Mouse (Mus musculus) liver, embryonic 14.5 days (tissue): ENCODE measurements around the gene Mcemp1. TPM values are rescaled to one million over a fixed set of nuclear protein-coding genes. Genes with fewer than 3 reads are reported as not detected.

Experiments
- ATAC-seq: fragments of 200-750 bp; cut with Nextera tagmentation; 2 replicates; pipeline ENCODE4 v1.8.0; 2017; ENCODE audit warnings: moderate number of reproducible peaks, mild to moderate bottlenecking, moderate library complexity; ENCODE audit not compliant: insufficient read depth
- DNase-seq, 3 experiments: peaks; one replicate each; pipeline ENCODE4 v3.0.0-alpha.2; 2012 to 2013; ENCODE audit warnings: low read depth in 3 of 3, low spot score in 3 of 3
- H3K27ac ChIP-seq: fragments of 300-500 bp; sonication (generic); 2 replicates; pipeline ENCODE4 v1.5.1; 2014; ENCODE audit warnings: moderate library complexity, mild to moderate bottlenecking, control low read depth, inconsistent platforms
- H3K27me3 ChIP-seq: fragments of 300-500 bp; sonication (generic); 2 replicates; pipeline ENCODE4 v1.6.1; 2014; ENCODE audit warnings: mild to moderate bottlenecking, low read length, moderate library complexity; ENCODE audit not compliant: control insufficient read depth, insufficient read depth
- H3K36me3 ChIP-seq: fragments of 300-500 bp; sonication (generic); replicated peaks from 2 replicates; pipeline ENCODE4 v1.6.1; 2014; ENCODE audit warnings: low read depth; ENCODE audit not compliant: control insufficient read depth, insufficient read depth
- H3K4me1 ChIP-seq, 2 experiments: fragments of 200-500 bp in 1 of 2; fragments of 300-500 bp in 1 of 2; sonication (generic) in 1 of 2; replicated peaks; 2 replicates each; pipeline ENCODE4 v1.6.1; 2012 to 2014; ENCODE audit warnings: antibody characterized with exemption in 1 of 2, inconsistent platforms in 1 of 2, low read length in 1 of 2; ENCODE audit not compliant: control insufficient read depth in 2 of 2, insufficient read depth in 2 of 2
- H3K4me2 ChIP-seq: fragments of 300-500 bp; sonication (generic); 2 replicates; pipeline ENCODE4 v1.6.1; 2014; ENCODE audit warnings: low read depth, mild to moderate bottlenecking, control low read depth, moderate library complexity
- H3K4me3 ChIP-seq, 2 experiments: fragments of 200-500 bp in 1 of 2; fragments of 300-500 bp in 1 of 2; sonication (generic) in 1 of 2; 2 replicates each; pipeline ENCODE4 v1.5.1; 2012 to 2014; ENCODE audit warnings: low read depth in 2 of 2, low read length in 2 of 2, mild to moderate bottlenecking in 2 of 2, control low read depth in 1 of 2, inconsistent platforms in 1 of 2, moderate library complexity in 1 of 2; ENCODE audit not compliant: insufficient read depth in 1 of 2
- H3K9ac ChIP-seq: fragments of 300-500 bp; sonication (generic); replicated peaks from 2 replicates; pipeline ENCODE4 v1.6.1; 2014; ENCODE audit warnings: mild to moderate bottlenecking, control low read depth, moderate library complexity
- H3K9me3 ChIP-seq: fragments of 300-500 bp; sonication (generic); 2 replicates; pipeline ENCODE4 v1.6.1; 2016; ENCODE audit warnings: low read length, mixed read lengths; ENCODE audit not compliant: control insufficient read depth
- CTCF ChIP-seq: IDR thresholded peaks from 2 replicates; pipeline ENCODE4 v1.5.1; 2016; ENCODE audit warnings: antibody characterized with exemption, low read depth, control low read depth
- EP300 ChIP-seq: IDR thresholded peaks from 2 replicates; pipeline ENCODE4 v1.6.1; 2016; ENCODE audit warnings: antibody characterized with exemption, low read depth
- WGBS: fragments of 180-500 bp; shearing (Covaris S2); extraction: QIAGEN DNeasy Blood & Tissue Kit; methylation state at CpG from one replicate; pipeline ENCODE4 v1.1.7; 2014; ENCODE audit not compliant: insufficient replicate concordance; 5-methylcytosine and 5-hydroxymethylcytosine counted together
- polyA plus RNA-seq, 2 experiments: library from polyadenylated mRNA; depleted of rRNA in 1 of 2; stranded (reverse) in 1 of 2; unstranded in 1 of 2; fragments of >200 nt; fragmentation: Nextera tagmentation in 1 of 2; extraction: Ambion mirVana in 1 of 2; gene quantifications; 2 replicates each; pipeline versions ENCODE4 v1.2.1 to v1.2.3; 2012 to 2014

Mcemp1 gene
- polyA plus RNA-seq, 2 experiments = 1.9 to 3.7 TPM

DNA sequence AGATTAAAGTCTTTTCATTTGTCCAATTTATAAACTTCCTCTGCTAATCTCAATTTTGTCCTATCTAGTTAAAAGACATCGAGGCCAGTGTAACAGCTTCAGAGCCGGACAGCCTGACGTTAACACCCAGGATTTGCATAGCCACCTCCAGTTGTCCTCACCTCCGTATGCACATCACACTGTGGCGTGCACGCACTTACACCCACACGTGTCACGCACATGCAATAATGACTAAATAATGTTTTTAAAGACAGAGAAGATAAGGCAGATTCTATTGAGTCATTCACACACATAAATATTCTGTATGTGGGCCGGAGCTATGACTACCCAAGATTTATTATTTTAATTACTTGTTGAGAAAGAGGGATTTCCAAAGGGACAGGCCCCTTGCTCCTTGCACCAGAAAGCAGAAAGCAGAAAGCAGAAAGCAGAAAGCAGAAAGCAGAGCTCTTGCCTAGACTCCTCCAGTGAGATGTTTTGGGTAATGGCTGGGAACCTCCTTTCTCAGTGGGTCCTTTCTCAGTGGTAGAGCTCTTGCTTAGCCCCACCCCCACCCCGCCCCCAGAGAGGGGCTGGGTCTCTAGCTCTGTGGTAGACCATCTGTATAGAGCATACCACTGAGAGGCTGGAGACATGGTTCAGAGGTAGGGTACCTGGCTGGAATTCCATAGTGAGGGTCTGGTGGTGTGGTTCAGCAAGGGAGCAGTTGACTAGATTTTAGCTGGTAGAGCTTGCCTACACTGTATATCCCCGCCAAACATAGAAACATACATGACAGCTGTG, 10.6 kb upstream of the Mcemp1 start:
- Histone ChIP-seq H3K9ac (no peak overlapping the region), H3K27me3 (no peaks in the 10 kb centered on the region), H3K4me2 (no peak overlapping the region), H3K9me3 (no peaks in the 10 kb centered on the region), H3K4me1 (peaks cover 0 to 2% of the 10 kb centered on the region in 2 experiments; a peak in 1 of 4 replicates), H3K36me3 (no peaks in the 10 kb centered on the region), H3K27ac (no peak overlapping the region), H3K4me3 (no peak overlapping the region)
- DNase-seq = no peak
- ATAC-seq = no peak
- no peak for TF ChIP-seq CTCF
- no peak for TF ChIP-seq EP300
- WGBS = 63% methylated on average over 11 of the region's 11 CpGs

DNA sequence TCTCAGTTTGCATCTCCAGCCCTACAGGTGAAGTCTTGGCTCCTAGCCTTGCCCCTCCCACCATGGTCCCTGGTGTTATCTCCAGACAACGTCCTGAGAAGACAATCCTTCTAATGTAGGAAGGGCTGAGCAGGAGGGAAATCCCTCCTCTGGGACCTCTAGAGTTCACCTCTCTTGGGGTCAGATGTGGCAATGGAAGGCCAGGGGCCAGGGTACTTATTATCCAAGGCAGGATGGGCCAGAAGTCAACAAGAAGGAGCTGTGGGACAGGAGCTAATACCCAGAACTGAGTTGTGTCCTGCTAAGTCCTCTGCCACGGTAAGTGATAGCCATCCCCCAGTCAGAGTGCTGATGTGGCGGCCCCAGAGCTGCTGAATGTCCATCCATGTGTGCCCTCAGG, 10.0 kb upstream of the Mcemp1 start, which contains the start of gene Retn:
TSS of gene Retn (plus strand) at position 245 of the 400 bp plus-strand sequence.
- peaks cover 0 to 2% of the 10 kb centered on the region in 2 experiments; a peak in 1 of 4 replicates for H3K4me1 ChIP-seq
- WGBS = 50% methylated on average over 3 of the region's 3 CpGs
- no peak for ATAC-seq
- no peak within 1 kb of the TSS for H3K4me3 ChIP-seq
- H3K9ac ChIP-seq = no peak within 1 kb of the TSS
- no peak within 1 kb of the TSS for H3K4me2 ChIP-seq
- no peak for DNase-seq
- TF ChIP-seq EP300 (no peak), CTCF (no peak)
- H3K27me3 ChIP-seq = no peaks in the 10 kb centered on the region
- H3K36me3 ChIP-seq = no peaks in the 10 kb centered on the region
- no peaks in the 10 kb centered on the region for H3K9me3 ChIP-seq
- no peak within 1 kb of the TSS for H3K27ac ChIP-seq

DNA sequence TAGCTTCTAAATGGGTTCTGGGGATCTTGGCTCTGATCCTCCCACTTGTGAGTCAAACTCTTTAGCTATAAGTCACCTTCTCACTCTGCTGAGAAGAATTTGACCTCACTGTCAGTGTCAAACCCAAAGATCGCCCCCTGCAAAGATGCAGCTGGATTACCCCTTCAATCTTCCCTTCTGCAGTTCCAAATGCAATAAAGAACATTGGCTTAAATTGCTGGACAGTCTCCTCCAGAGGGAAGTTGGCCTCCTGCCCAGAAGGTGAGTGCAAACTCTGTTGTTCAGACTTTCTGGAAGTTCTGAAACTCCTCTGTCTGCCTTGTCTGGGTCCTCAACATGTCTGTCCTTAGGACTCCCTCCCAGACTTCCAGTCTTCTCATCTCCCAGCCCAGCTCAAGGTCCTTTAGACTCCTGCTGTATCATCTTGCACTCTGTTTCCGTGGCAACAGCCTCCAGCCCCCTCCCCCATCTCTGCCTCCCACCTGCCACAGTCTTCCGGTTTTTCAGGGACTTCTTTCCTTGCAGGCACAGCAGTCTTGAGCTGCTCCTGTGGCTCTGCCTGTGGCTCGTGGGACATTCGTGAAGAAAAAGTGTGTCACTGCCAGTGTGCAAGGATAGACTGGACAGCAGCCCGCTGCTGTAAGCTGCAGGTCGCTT, 8.7 kb upstream of the Mcemp1 start:
- 19% methylated on average over 7 of the region's 7 CpGs for WGBS
- TF ChIP-seq CTCF = no peak
- no peak for TF ChIP-seq EP300
- DNase-seq = no peak

DNA sequence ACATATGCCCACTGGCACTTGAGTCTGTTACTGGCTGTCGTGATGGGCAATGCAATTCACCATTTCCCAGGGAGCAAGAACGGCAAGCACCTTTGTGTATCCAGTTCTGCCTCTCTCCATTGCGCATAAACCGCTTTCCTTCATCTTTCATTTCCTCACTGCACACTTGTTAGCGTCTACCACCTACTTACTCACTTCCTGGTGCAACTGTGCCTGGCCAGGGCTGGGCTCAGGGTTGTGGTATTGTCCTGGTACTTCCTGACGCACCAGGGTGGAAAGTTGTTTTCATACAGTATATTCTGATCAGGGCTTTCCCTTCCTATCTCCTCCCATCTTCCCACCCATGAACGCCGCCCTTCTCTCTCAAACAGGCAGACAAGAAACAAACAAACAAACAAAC, 4.7 kb upstream of the Mcemp1 start:
- no peak overlapping the region for H3K4me2 ChIP-seq
- H3K27ac ChIP-seq = no peak overlapping the region
- TF ChIP-seq CTCF = no peak
- no peak for TF ChIP-seq EP300
- no peak overlapping the region for H3K4me3 ChIP-seq
- 29% methylated on average over 8 of the region's 8 CpGs for WGBS
- no peak for DNase-seq
- no peaks in the 10 kb centered on the region for H3K36me3 ChIP-seq
- no peak for ATAC-seq
- no peaks in the 10 kb centered on the region for H3K9me3 ChIP-seq
- H3K9ac ChIP-seq = no peak overlapping the region
- H3K4me1 ChIP-seq = no peaks in the 10 kb centered on the region
- no peaks in the 10 kb centered on the region for H3K27me3 ChIP-seq

More for the DNA sequence above, 8.7 kb upstream of the Mcemp1 start:
- no peak overlapping the region for H3K4me3 ChIP-seq
- H3K36me3 ChIP-seq = no peaks in the 10 kb centered on the region
- no peaks in the 10 kb centered on the region for H3K27me3 ChIP-seq
- H3K27ac ChIP-seq = no peak overlapping the region
- H3K4me1 ChIP-seq = peaks cover 0 to 2% of the 10 kb centered on the region in 2 experiments; a peak in 1 of 4 replicates
- no peak overlapping the region for H3K4me2 ChIP-seq
- H3K9ac ChIP-seq = no peak overlapping the region
- ATAC-seq = no peak
- no peaks in the 10 kb centered on the region for H3K9me3 ChIP-seq

DNA sequence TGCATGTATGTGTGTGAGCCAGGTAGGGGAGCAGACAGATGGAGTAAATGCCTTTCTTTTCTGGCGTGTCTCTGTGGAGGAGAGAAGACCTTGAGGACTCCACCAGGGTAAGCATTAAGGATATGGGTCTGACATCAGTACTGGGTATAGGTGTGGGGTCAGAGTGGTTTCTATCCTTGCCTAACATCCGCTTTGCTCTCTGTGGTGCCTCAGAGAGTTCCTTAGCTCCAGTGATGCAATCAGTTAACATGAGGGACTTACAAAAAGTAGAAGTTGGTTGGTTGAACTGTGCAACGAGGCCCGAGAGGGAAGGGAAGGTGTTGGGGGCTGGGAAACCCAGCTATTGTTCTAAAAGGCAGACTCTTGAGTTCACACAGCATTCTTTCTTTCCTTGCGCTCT, 1.1 kb upstream of the Mcemp1 start:
- 22% methylated on average over 5 of the region's 5 CpGs for WGBS
- peak; percentile 35; the same call in 1 of the 2 replicates for ATAC-seq
- no peak overlapping the region for H3K9ac ChIP-seq
- TF ChIP-seq CTCF (no peak), EP300 (no peak)
- DNase-seq = no peak
- H3K4me3 ChIP-seq = no peak overlapping the region
- H3K9me3 ChIP-seq = no peaks in the 10 kb centered on the region
- H3K4me2 ChIP-seq = no peak overlapping the region
- H3K27me3 ChIP-seq = no peaks in the 10 kb centered on the region
- H3K4me1 ChIP-seq = no peaks in the 10 kb centered on the region
- no peak overlapping the region for H3K27ac ChIP-seq
- H3K36me3 ChIP-seq = no peaks in the 10 kb centered on the region
